Mouse (Mus musculus): Measurements from ENCODE around the gene Tmc5. TPM values are rescaled to one million over a fixed set of nuclear protein-coding genes. Genes with fewer than 3 reads are reported as not detected.

Gene Tmc5
- polyA plus RNA-seq, 1 experiment from 2014 or later: 0.30 TPM

DNA sequence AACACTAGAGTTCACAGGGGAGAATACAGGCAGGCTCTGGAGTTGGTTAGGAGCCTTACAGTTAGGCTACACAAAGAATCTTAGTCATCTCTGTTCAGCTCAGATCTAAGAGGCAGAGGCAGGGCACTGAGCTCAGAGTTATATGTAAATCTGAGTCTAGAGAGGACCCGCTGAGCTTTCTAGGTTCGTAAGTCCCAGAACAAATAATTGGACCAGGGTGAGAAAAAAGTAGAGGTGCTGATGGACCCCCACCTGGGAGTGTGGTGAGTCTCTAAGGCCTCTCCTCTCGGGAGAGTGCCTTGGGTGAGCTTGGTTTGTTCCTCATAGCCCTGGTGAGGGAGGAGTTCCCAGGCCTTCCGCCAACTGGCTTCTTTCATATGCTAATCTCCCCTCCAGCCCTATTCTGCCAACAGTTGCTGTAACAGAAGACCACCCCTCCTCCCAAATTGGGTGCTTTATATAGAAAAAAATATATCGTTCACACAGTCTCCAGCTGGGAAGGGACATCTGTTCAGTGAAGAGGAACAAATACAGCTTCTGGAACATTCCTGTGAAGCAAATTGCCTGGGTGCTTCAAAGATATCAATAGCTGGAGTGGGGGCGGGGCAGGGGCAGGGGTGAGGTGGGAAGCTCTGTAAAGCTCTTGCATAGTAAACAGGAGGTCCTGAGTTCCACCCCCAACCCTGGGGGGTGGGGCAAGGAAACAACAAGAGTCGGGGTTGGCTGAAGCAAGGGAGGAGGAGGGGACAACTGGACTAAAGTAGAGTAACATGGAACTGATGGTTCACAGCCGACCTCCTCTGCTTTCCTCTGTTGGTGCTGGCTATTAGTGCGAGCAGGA is 3.3 kb upstream of the Tmc5 start:
- Histone ChIP-seq H3K27me3 (ENCODE audit: control insufficient read depth, insufficient read depth, low read length) (peaks cover 56% of the 10 kb centered on the region), H3K36me3 (ENCODE audit: control insufficient read depth, insufficient read depth, low read length) (no peaks in the 10 kb centered on the region), H3K27ac (replicated peaks in 1 of 2; ENCODE audit: control insufficient read depth in 1 of 2, insufficient read depth in 1 of 2, low read depth in 2 of 2, low read length in 2 of 2) (no peak overlapping the region), H3K4me3 (ENCODE audit: control insufficient read depth in 1 of 2, insufficient read depth in 1 of 2, low read depth in 1 of 2, low read length in 2 of 2) (no peak overlapping the region), H3K9me3 (ENCODE audit: control insufficient read depth, low read length) (no peaks in the 10 kb centered on the region), H3K9ac (ENCODE audit: low read length) (no peak overlapping the region), H3K4me1 (ENCODE audit: control insufficient read depth in 2 of 2, insufficient read depth in 2 of 2, low read length in 2 of 2) (peaks cover 7 to 15% of the 10 kb centered on the region in 2 experiments; a peak in 3 of 4 replicates), H3K4me2 (ENCODE audit: low read length) (no peak overlapping the region; the same call in 1 of the 2 replicates)
- no peak for ATAC-seq (ENCODE audit: insufficient number of reproducible peaks, insufficient read depth, low FRiP score, low read depth)
- 8% methylated on average over 9 of the region's 9 CpGs for WGBS

- no peaks in the 10 kb centered on the region for H3K36me3 ChIP-seq (ENCODE audit: control insufficient read depth, insufficient read depth, low read length)
- H3K4me2 ChIP-seq (ENCODE audit: low read length): peak overlapping the region; percentile 46
- H3K4me3 ChIP-seq (ENCODE audit: control insufficient read depth in 1 of 2, insufficient read depth in 1 of 2, low read depth in 1 of 2, low read length in 2 of 2): no peak overlapping the region
- no peak overlapping the region for H3K9ac ChIP-seq (ENCODE audit: low read length)
- H3K27me3 ChIP-seq (ENCODE audit: control insufficient read depth, insufficient read depth, low read length): peaks cover 63% of the 10 kb centered on the region
- no peaks in the 10 kb centered on the region for H3K9me3 ChIP-seq (ENCODE audit: control insufficient read depth, low read length)
- H3K4me1 ChIP-seq (ENCODE audit: control insufficient read depth in 2 of 2, insufficient read depth in 2 of 2, low read length in 2 of 2): peaks cover 7 to 15% of the 10 kb centered on the region in 2 experiments; a peak in 3 of 4 replicates
- H3K27ac ChIP-seq (replicated peaks in 1 of 2; ENCODE audit: control insufficient read depth in 1 of 2, insufficient read depth in 1 of 2, low read depth in 2 of 2, low read length in 2 of 2): no peak overlapping the region
- WGBS: 20% methylated on average over 10 of the region's 10 CpGs
- ATAC-seq (ENCODE audit: insufficient number of reproducible peaks, insufficient read depth, low FRiP score, low read depth): no peak
Observed at GRCm38 (mm10) chr7:118594611-118595010, 2.5 kb upstream of the Tmc5 start.

DNA sequence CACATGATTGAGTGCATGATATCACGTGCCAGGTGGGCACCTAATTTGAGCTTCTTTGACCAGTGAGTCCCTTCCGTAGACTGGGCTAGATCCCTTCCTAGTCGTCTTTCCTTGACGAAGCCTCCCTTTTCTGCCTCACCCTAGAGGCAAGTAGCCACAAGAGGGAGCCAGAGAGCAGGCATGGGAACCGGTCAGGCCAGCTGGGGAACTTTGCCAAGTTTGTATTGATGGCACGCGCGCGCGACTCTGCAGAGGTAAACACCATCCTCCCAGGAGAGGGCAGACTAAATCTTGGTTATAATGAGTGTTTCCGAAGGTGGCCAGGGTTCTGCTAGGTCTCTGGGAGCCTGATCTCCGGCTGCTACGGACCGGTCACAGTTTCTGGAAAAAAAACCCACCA is 1.9 kb upstream of the Tmc5 start:
- peaks cover 7 to 15% of the 10 kb centered on the region in 2 experiments; a peak in 3 of 4 replicates for H3K4me1 ChIP-seq (ENCODE audit: control insufficient read depth in 2 of 2, insufficient read depth in 2 of 2, low read length in 2 of 2)
- H3K36me3 ChIP-seq (ENCODE audit: control insufficient read depth, insufficient read depth, low read length): no peaks in the 10 kb centered on the region
- H3K4me2 ChIP-seq (ENCODE audit: low read length): peak overlapping the region; percentile 46
- no peaks in the 10 kb centered on the region for H3K9me3 ChIP-seq (ENCODE audit: control insufficient read depth, low read length)
- H3K9ac ChIP-seq (ENCODE audit: low read length): no peak overlapping the region
- 2% methylated on average over 14 of the region's 14 CpGs for WGBS
- ATAC-seq (ENCODE audit: insufficient number of reproducible peaks, insufficient read depth, low FRiP score, low read depth): no peak
- no peak overlapping the region for H3K27ac ChIP-seq (replicated peaks in 1 of 2; ENCODE audit: control insufficient read depth in 1 of 2, insufficient read depth in 1 of 2, low read depth in 2 of 2, low read length in 2 of 2)
- H3K4me3 ChIP-seq (ENCODE audit: control insufficient read depth in 1 of 2, insufficient read depth in 1 of 2, low read depth in 1 of 2, low read length in 2 of 2): peak overlapping the region in 1 of 2 experiments; percentile 19; a peak in 1 of 4 replicates
- H3K27me3 ChIP-seq (ENCODE audit: control insufficient read depth, insufficient read depth, low read length): peaks cover 69% of the 10 kb centered on the region

DNA sequence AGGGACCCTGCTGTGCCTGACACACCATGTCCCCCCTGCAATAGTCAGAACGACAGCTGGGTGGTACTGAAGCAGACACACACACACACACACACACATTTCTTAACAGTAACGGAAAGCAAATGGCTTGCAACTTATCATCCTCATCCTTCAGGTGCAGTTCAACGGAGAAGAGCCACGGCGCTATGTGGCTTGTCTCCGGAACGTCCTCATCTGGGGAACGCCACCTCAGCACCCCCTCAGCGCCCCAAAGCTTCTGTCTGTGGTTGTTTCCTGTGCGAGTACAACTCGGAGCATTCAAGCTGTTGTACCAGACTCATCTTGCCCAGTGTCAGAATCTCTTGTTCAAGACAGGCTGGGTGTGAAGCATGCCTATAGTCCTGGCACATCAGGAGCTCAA is 826 bp upstream of the Tmc5 start:
- no peak for ATAC-seq (ENCODE audit: insufficient number of reproducible peaks, insufficient read depth, low FRiP score, low read depth)
- H3K4me3 ChIP-seq (ENCODE audit: control insufficient read depth in 1 of 2, insufficient read depth in 1 of 2, low read depth in 1 of 2, low read length in 2 of 2): no peak overlapping the region

GRCm38 (mm10) chr7:118599954-118600631 is 3.0 kb downstream of the Tmc5 start:
- H3K27ac ChIP-seq (replicated peaks in 1 of 2; ENCODE audit: control insufficient read depth in 1 of 2, insufficient read depth in 1 of 2, low read depth in 2 of 2, low read length in 2 of 2): no peak overlapping the region
- no peaks in the 10 kb centered on the region for H3K36me3 ChIP-seq (ENCODE audit: control insufficient read depth, insufficient read depth, low read length)
- H3K27me3 ChIP-seq (ENCODE audit: control insufficient read depth, insufficient read depth, low read length): peaks cover 49% of the 10 kb centered on the region
- H3K4me2 ChIP-seq (ENCODE audit: low read length): no peak overlapping the region
- no peak for ATAC-seq (ENCODE audit: insufficient number of reproducible peaks, insufficient read depth, low FRiP score, low read depth)
- WGBS: 78% methylated on average over 12 of the region's 12 CpGs
- peaks cover 2 to 8% of the 10 kb centered on the region in 2 experiments; a peak in 3 of 4 replicates for H3K4me1 ChIP-seq (ENCODE audit: control insufficient read depth in 2 of 2, insufficient read depth in 2 of 2, low read length in 2 of 2)
- H3K4me3 ChIP-seq (ENCODE audit: control insufficient read depth in 1 of 2, insufficient read depth in 1 of 2, low read depth in 1 of 2, low read length in 2 of 2): no peak overlapping the region
- H3K9me3 ChIP-seq (ENCODE audit: control insufficient read depth, low read length): no peaks in the 10 kb centered on the region
- no peak overlapping the region for H3K9ac ChIP-seq (ENCODE audit: low read length)

More for the DNA sequence above, 826 bp upstream of the Tmc5 start:
- Histone ChIP-seq H3K36me3 (ENCODE audit: control insufficient read depth, insufficient read depth, low read length) (no peaks in the 10 kb centered on the region), H3K9me3 (ENCODE audit: control insufficient read depth, low read length) (no peaks in the 10 kb centered on the region), H3K4me2 (ENCODE audit: low read length) (no peak overlapping the region), H3K27ac (replicated peaks in 1 of 2; ENCODE audit: control insufficient read depth in 1 of 2, insufficient read depth in 1 of 2, low read depth in 2 of 2, low read length in 2 of 2) (no peak overlapping the region), H3K27me3 (ENCODE audit: control insufficient read depth, insufficient read depth, low read length) (peaks cover 78% of the 10 kb centered on the region), H3K4me1 (ENCODE audit: control insufficient read depth in 2 of 2, insufficient read depth in 2 of 2, low read length in 2 of 2) (peaks cover 7 to 15% of the 10 kb centered on the region in 2 experiments; a peak in 3 of 4 replicates), H3K9ac (ENCODE audit: low read length) (no peak overlapping the region)
- WGBS: 72% methylated on average over 11 of the region's 11 CpGs

DNA sequence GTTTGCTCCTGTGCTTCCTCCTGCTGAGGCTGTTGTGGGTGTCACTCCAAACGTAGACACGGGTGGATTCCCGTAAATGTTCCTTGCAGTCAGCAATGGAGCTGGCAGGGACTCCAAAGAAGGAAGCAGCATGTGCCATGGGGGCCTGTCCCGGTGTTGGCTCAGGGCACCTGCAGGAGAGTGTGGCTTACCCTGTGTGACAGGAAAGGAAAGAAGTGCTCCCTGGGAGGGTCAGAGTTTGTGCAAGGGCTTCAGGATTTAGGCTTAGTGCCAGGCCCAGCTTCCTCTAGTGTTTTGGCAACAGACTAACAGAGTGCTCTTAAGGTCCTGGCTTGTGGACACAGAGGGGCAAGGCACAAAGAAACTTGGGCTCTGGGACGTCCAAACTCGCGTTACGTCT is 7.7 kb downstream of the Tmc5 start:
- Histone ChIP-seq H3K27ac (replicated peaks in 1 of 2; ENCODE audit: control insufficient read depth in 1 of 2, insufficient read depth in 1 of 2, low read depth in 2 of 2, low read length in 2 of 2) (no peak overlapping the region), H3K4me3 (ENCODE audit: control insufficient read depth in 1 of 2, insufficient read depth in 1 of 2, low read depth in 1 of 2, low read length in 2 of 2) (no peak overlapping the region), H3K9me3 (ENCODE audit: control insufficient read depth, low read length) (0 out of 2 replicates have a peak, but pooled peaks cover 5% of the 10 kb centered on the region), H3K9ac (ENCODE audit: low read length) (no peak overlapping the region), H3K27me3 (ENCODE audit: control insufficient read depth, insufficient read depth, low read length) (peaks cover 13% of the 10 kb centered on the region), H3K4me2 (ENCODE audit: low read length) (no peak overlapping the region), H3K36me3 (ENCODE audit: control insufficient read depth, insufficient read depth, low read length) (no peaks in the 10 kb centered on the region), H3K4me1 (ENCODE audit: control insufficient read depth in 2 of 2, insufficient read depth in 2 of 2, low read length in 2 of 2) (no peaks in the 10 kb centered on the region)
- ATAC-seq (ENCODE audit: insufficient number of reproducible peaks, insufficient read depth, low FRiP score, low read depth): no peak; the same call in 1 of the 2 replicates
- WGBS: 69% methylated on average over 8 of the region's 8 CpGs

DNA sequence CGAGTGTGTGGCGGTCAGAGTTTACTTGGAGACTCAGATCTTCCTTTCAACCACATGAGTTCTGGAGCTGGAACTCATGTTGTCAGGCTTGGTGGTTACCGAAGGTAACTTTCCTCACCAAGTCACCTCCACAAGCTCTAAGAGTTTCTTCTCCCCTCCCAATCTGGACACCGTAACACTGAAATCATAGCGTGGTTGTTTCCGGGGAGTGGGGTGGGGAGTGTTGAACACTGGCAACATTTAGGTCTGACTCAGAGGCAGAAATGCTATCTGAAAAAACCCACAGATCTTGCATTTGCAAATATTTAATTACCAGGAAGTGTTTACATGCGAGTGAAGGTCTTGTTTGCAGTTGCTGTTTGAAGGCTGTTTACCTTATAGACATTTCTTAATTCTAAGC is 12.7 kb downstream of the Tmc5 start:
- 86% methylated on average over 7 of the region's 7 CpGs for WGBS
- Histone ChIP-seq H3K4me2 (ENCODE audit: low read length) (no peak overlapping the region), H3K9me3 (ENCODE audit: control insufficient read depth, low read length) (0 out of 2 replicates have a peak, but pooled peaks cover 5% of the 10 kb centered on the region), H3K27ac (replicated peaks in 1 of 2; ENCODE audit: control insufficient read depth in 1 of 2, insufficient read depth in 1 of 2, low read depth in 2 of 2, low read length in 2 of 2) (no peak overlapping the region), H3K36me3 (ENCODE audit: control insufficient read depth, insufficient read depth, low read length) (no peaks in the 10 kb centered on the region), H3K9ac (ENCODE audit: low read length) (no peak overlapping the region), H3K4me1 (ENCODE audit: control insufficient read depth in 2 of 2, insufficient read depth in 2 of 2, low read length in 2 of 2) (no peaks in the 10 kb centered on the region), H3K27me3 (ENCODE audit: control insufficient read depth, insufficient read depth, low read length) (peaks cover 8% of the 10 kb centered on the region), H3K4me3 (ENCODE audit: control insufficient read depth in 1 of 2, insufficient read depth in 1 of 2, low read depth in 1 of 2, low read length in 2 of 2) (no peak overlapping the region)
- ATAC-seq (ENCODE audit: insufficient number of reproducible peaks, insufficient read depth, low FRiP score, low read depth): no peak
